Mouse (Mus musculus): Measurements from ENCODE around the gene Pprc1.
A peak's percentile ranks its signal among the peaks of the same experiment; 100 is the strongest.

The Pprc1 gene

GRCm38 (mm10) chr19:46050462-46050861 is 5.8 kb downstream of the Pprc1 start:
- no peak for DNase-seq (ENCODE audit: extremely low read depth, insufficient read length, low spot score)

- no peak for DNase-seq (ENCODE audit: extremely low read depth, insufficient read length, low spot score)
Measured at GRCm38 (mm10) chr19:46055752-46056387, 11.2 kb downstream of the Pprc1 start.

- peak; percentile 91 for DNase-seq (ENCODE audit: extremely low read depth, insufficient read length, low spot score)
Measured at GRCm38 (mm10) chr19:46056388-46056946, 11.8 kb downstream of the Pprc1 start.

- peak; percentile 88 for DNase-seq (ENCODE audit: extremely low read depth, insufficient read length, low spot score)
Measured at GRCm38 (mm10) chr19:46056947-46057607, 12.4 kb downstream of the Pprc1 start.

- DNase-seq (ENCODE audit: extremely low read depth, insufficient read length, low spot score): no peak
Measured at GRCm38 (mm10) chr19:46058466-46058865, 13.8 kb downstream of the Pprc1 start.

GRCm38 (mm10) chr19:46060845-46061244 is 16.2 kb downstream of the Pprc1 start:
- no peak for DNase-seq (ENCODE audit: extremely low read depth, insufficient read length, low spot score)

- no peak for DNase-seq (ENCODE audit: extremely low read depth, insufficient read length, low spot score)
Measured at GRCm38 (mm10) chr19:46068054-46068453, 23.4 kb downstream of the Pprc1 start.

GRCm38 (mm10) chr19:46073285-46073684 is 28.6 kb downstream of the Pprc1 start:
- DNase-seq (ENCODE audit: extremely low read depth, insufficient read length, low spot score): no peak

GRCm38 (mm10) chr19:46074266-46074665 is 29.6 kb downstream of the Pprc1 start:
- no peak for DNase-seq (ENCODE audit: extremely low read depth, insufficient read length, low spot score)

- peak; percentile 100 for DNase-seq (ENCODE audit: extremely low read depth, insufficient read length, low spot score)
Measured at GRCm38 (mm10) chr19:46075616-46076607, 31.2 kb downstream of the Pprc1 start, which contains the start of gene Nolc1. TSS of gene Nolc1 (plus strand) at chr19:46075863.

- no peak for DNase-seq (ENCODE audit: extremely low read depth, insufficient read length, low spot score)
Measured at GRCm38 (mm10) chr19:46078535-46078934, 33.8 kb downstream of the Pprc1 start.

GRCm38 (mm10) chr19:46085185-46085584 is 40.5 kb downstream of the Pprc1 start:
- DNase-seq (ENCODE audit: extremely low read depth, insufficient read length, low spot score): no peak

GRCm38 (mm10) chr19:46086337-46086736 is 41.7 kb downstream of the Pprc1 start:
- no peak for DNase-seq (ENCODE audit: extremely low read depth, insufficient read length, low spot score)

GRCm38 (mm10) chr19:46087871-46088270 is 43.2 kb downstream of the Pprc1 start:
- no peak for DNase-seq (ENCODE audit: extremely low read depth, insufficient read length, low spot score)

GRCm38 (mm10) chr19:46091641-46092040 is 47.0 kb downstream of the Pprc1 start:
- DNase-seq (ENCODE audit: extremely low read depth, insufficient read length, low spot score): no peak

GRCm38 (mm10) chr19:46094144-46094543 is 49.5 kb downstream of the Pprc1 start:
- DNase-seq (ENCODE audit: extremely low read depth, insufficient read length, low spot score): no peak

- DNase-seq (ENCODE audit: extremely low read depth, insufficient read length, low spot score): no peak
Measured at GRCm38 (mm10) chr19:46095291-46095690, 50.6 kb downstream of the Pprc1 start.

- DNase-seq (ENCODE audit: extremely low read depth, insufficient read length, low spot score): no peak
Measured at GRCm38 (mm10) chr19:46096396-46096795, 51.7 kb downstream of the Pprc1 start.

- no peak for DNase-seq (ENCODE audit: extremely low read depth, insufficient read length, low spot score)
Measured at GRCm38 (mm10) chr19:46099561-46099960, 54.9 kb downstream of the Pprc1 start.

GRCm38 (mm10) chr19:46103437-46104186 is 58.9 kb downstream of the Pprc1 start:
- DNase-seq (ENCODE audit: extremely low read depth, insufficient read length, low spot score): no peak

Data from 3134 (cell line).